Mouse (Mus musculus) olfactory bulb, adult 2 months (tissue): ENCODE measurements around the gene Tff3. TPM values are rescaled to one million over a fixed set of nuclear protein-coding genes. Genes with fewer than 3 reads are reported as not detected.

Experiments
- H3K27ac ChIP-seq: fragments of 200-500 bp; 2 replicates; pipeline ENCODE4 v1.5.1; 2012; ENCODE audit warnings: low read depth, low read length; ENCODE audit not compliant: insufficient read depth
- H3K4me1 ChIP-seq: fragments of 200-500 bp; 2 replicates; pipeline ENCODE4 v1.6.1; 2012; ENCODE audit warnings: low read length; ENCODE audit not compliant: control insufficient read depth, insufficient read depth
- H3K4me3 ChIP-seq: fragments of 200-500 bp; 2 replicates; pipeline ENCODE4 v1.5.1; 2012; ENCODE audit warnings: mild to moderate bottlenecking, low read depth, low read length, moderate library complexity; ENCODE audit not compliant: insufficient read depth
- CTCF ChIP-seq: fragments of 200-500 bp; IDR thresholded peaks from 2 replicates; pipeline ENCODE4 v1.5.1; 2012; ENCODE audit warnings: low read depth, mild to moderate bottlenecking, low read length, moderate library complexity; ENCODE audit not compliant: insufficient read depth
- POLR2A ChIP-seq: fragments of 200-500 bp; IDR thresholded peaks from 2 replicates; pipeline ENCODE4 v1.6.1; 2012; ENCODE audit warnings: mild to moderate bottlenecking, low read depth, low read length, moderate library complexity; ENCODE audit not compliant: insufficient read depth
- WGBS: fragments of 180-500 bp; shearing (Covaris S2); methylation state at CpG from one replicate; pipeline ENCODE4 v1.1.7; 2018; 5-methylcytosine and 5-hydroxymethylcytosine counted together
- polyA plus RNA-seq: library from polyadenylated mRNA; stranded (reverse); fragments of >200 nt; gene quantifications from 2 replicates; pipeline ENCODE4 v1.2.4, GENCODE M21; 2012; ENCODE audit warnings: low replicate concordance; ENCODE audit not compliant: missing spikeins, insufficient read depth, insufficient read length

Tff3 gene
- polyA plus RNA-seq = not detected in 2 replicates

- Histone ChIP-seq H3K4me1 (peaks cover 4% of the 10 kb centered on the region; the same call in 1 of the 2 replicates), H3K4me3 (no peak within 1 kb of the TSS), H3K27ac (no peak within 1 kb of the TSS)
- TF ChIP-seq POLR2A (no peak), CTCF (no peak)
- 57% methylated on average over 2 of the region's 2 CpGs for WGBS
Observed at GRCm38 (mm10) chr17:31129452-31129851, at the start of gene Tff3. Gene Tff3 (minus strand): TSS chr17:31129646.

GRCm38 (mm10) chr17:31176321-31176720, 46.9 kb upstream of the Tff3 start:
- no peak for TF ChIP-seq POLR2A
- TF ChIP-seq CTCF = no peak
- Histone ChIP-seq H3K4me1 (no peaks in the 10 kb centered on the region), H3K27ac (no peak overlapping the region), H3K4me3 (no peak overlapping the region)
- 93% methylated on average over 4 of the region's 4 CpGs for WGBS

GRCm38 (mm10) chr17:31169796-31170195, 40.4 kb upstream of the Tff3 start:
- WGBS = 94% methylated on average over 5 of the region's 5 CpGs
- no peak overlapping the region for H3K27ac ChIP-seq
- TF ChIP-seq POLR2A (no peak), CTCF (no peak)
- H3K4me3 ChIP-seq = no peak overlapping the region
- no peaks in the 10 kb centered on the region for H3K4me1 ChIP-seq

- TF ChIP-seq POLR2A = no peak
- no peak for TF ChIP-seq CTCF
- WGBS = 88% methylated on average over 6 of the region's 6 CpGs
- H3K4me1 ChIP-seq = peaks cover 4% of the 10 kb centered on the region
- no peak within 1 kb of the TSS for H3K4me3 ChIP-seq
- no peak within 1 kb of the TSS for H3K27ac ChIP-seq
Observed at GRCm38 (mm10) chr17:31165127-31165526, 35.7 kb upstream of the Tff3 start, which contains the start of gene Tff1. Gene Tff1 (minus strand): TSS chr17:31165277.

GRCm38 (mm10) chr17:31163821-31164220, 34.4 kb upstream of the Tff3 start:
- Histone ChIP-seq H3K4me3 (no peak overlapping the region), H3K27ac (no peak overlapping the region), H3K4me1 (peaks cover 4% of the 10 kb centered on the region)
- TF ChIP-seq CTCF (no peak), POLR2A (no peak)
- WGBS = 95% methylated on average over 2 of the region's 2 CpGs

- Histone ChIP-seq H3K4me3 (no peak overlapping the region), H3K27ac (no peak overlapping the region), H3K4me1 (peaks cover 4% of the 10 kb centered on the region)
- no peak for TF ChIP-seq POLR2A
- TF ChIP-seq CTCF = no peak
- WGBS = 52% methylated on average over 12 of the region's 12 CpGs
Observed at GRCm38 (mm10) chr17:31162607-31163006, 33.2 kb upstream of the Tff3 start.

- 82% methylated on average over 4 of the region's 4 CpGs for WGBS
- TF ChIP-seq CTCF = no peak
- TF ChIP-seq POLR2A = no peak
- H3K4me3 ChIP-seq = no peak overlapping the region
- peaks cover 7% of the 10 kb centered on the region for H3K4me1 ChIP-seq
- no peak overlapping the region for H3K27ac ChIP-seq
Observed at GRCm38 (mm10) chr17:31160291-31160690, 30.8 kb upstream of the Tff3 start.

GRCm38 (mm10) chr17:31157921-31158320, 28.5 kb upstream of the Tff3 start:
- WGBS = 87% methylated on average over 6 of the region's 6 CpGs
- Histone ChIP-seq H3K4me3 (no peak overlapping the region), H3K27ac (no peak overlapping the region), H3K4me1 (peaks cover 10% of the 10 kb centered on the region)
- TF ChIP-seq POLR2A = no peak
- TF ChIP-seq CTCF = no peak

GRCm38 (mm10) chr17:31153785-31154184, 24.3 kb upstream of the Tff3 start:
- Histone ChIP-seq H3K4me1 (peaks cover 11% of the 10 kb centered on the region), H3K4me3 (no peak overlapping the region), H3K27ac (no peak overlapping the region)
- 83% methylated on average over 8 of the region's 8 CpGs for WGBS
- TF ChIP-seq CTCF (no peak), POLR2A (no peak)
